Mouse (Mus musculus) embryonic stem cell, embryonic (primary cell): ENCODE results near the gene Cep135.

Source experiments
- CTCF ChIA-PET, 4 experiments: fragments of 300-600 bp in 2 of 4; fragments of 350-600 bp in 2 of 4; sonication (Branson Sonifier 250); formaldehyde crosslinking; loops; one replicate each; lab custom pipeline; 2022; ENCODE audit warnings: inconsistent platforms in 2 of 4; lab: Charles Lee
- POLR2A ChIA-PET, 4 experiments: fragments of 300-600 bp in 2 of 4; fragments of 350-600 bp in 2 of 4; sonication (Branson Sonifier 250); formaldehyde crosslinking; loops; one replicate each; lab custom pipeline; 2022; ENCODE audit warnings: antibody characterized with exemption in 4 of 4, inconsistent platforms in 1 of 4; lab: Charles Lee

Cep135 gene

GRCm38 (mm10) chr5:76668118-76668517 lies 79.6 kb downstream of the Cep135 start:
- CTCF ChIA-PET, result no interaction called here
- POLR2A ChIA-PET, result interaction anchor here in 1 of 4 experiments (1.1 kb wide), 1 partner anchor 10 kb away, joined by 3 read pairs; no protein-coding TSS in a partner anchor

- ChIA-PET POLR2A (no interaction called here), CTCF (no interaction called here)
These were observed 80.0 kb downstream of the Cep135 start for GRCm38 (mm10) chr5:76668547-76668946.

- POLR2A ChIA-PET, result no interaction called here
These were observed 81.7 kb downstream of the Cep135 start for GRCm38 (mm10) chr5:76670183-76670582.

GRCm38 (mm10) chr5:76674022-76674653 lies 85.6 kb downstream of the Cep135 start:
- CTCF ChIA-PET, result interaction anchor here in 1 of 4 experiments (0.5 kb wide), 1 partner anchor 99 kb away, joined by 3 read pairs; no protein-coding TSS in a partner anchor
- POLR2A ChIA-PET, result interaction anchor here in 1 of 4 experiments (0.6 kb wide), 1 partner anchor 24 kb away, joined by 4 read pairs; no protein-coding TSS in a partner anchor

More at GRCm38 (mm10) chr5:76670183-76670582, 81.7 kb downstream of the Cep135 start:
- CTCF ChIA-PET, result no interaction called here

- CTCF ChIA-PET, result no interaction called here
- POLR2A ChIA-PET, result no interaction called here
These were observed 86.9 kb downstream of the Cep135 start for GRCm38 (mm10) chr5:76675369-76675768.

GRCm38 (mm10) chr5:76680959-76681358 lies 92.5 kb downstream of the Cep135 start:
- POLR2A ChIA-PET, result interaction anchor here in 3 of 4 experiments (0.5 to 0.7 kb wide), 3 partner anchors 292 to 526 kb away, joined by 3 to 6 read pairs (median 3); no protein-coding TSS in a partner anchor
- CTCF ChIA-PET, result no interaction called here

GRCm38 (mm10) chr5:76681895-76682656 lies 93.6 kb downstream of the Cep135 start:
- CTCF ChIA-PET, result no interaction called here
- POLR2A ChIA-PET, result interaction anchor here in 1 of 4 experiments (0.7 kb wide), 1 partner anchor 398 kb away, joined by 6 read pairs; no protein-coding TSS in a partner anchor

GRCm38 (mm10) chr5:76683455-76683854 lies 95.0 kb downstream of the Cep135 start:
- CTCF ChIA-PET, result no interaction called here
- POLR2A ChIA-PET, result no interaction called here

GRCm38 (mm10) chr5:76684658-76685605 lies 96.4 kb downstream of the Cep135 start:
- ChIA-PET POLR2A (no interaction called here), CTCF (interaction anchor here in 1 of 4 experiments (0.6 kb wide), 1 partner anchor 521 kb away, joined by 3 read pairs; no protein-coding TSS in a partner anchor)

- ChIA-PET CTCF (no interaction called here), POLR2A (no interaction called here)
These were observed 99.6 kb downstream of the Cep135 start for GRCm38 (mm10) chr5:76687961-76688600.

GRCm38 (mm10) chr5:76688643-76689042 lies 100.1 kb downstream of the Cep135 start:
- POLR2A ChIA-PET, result no interaction called here
- CTCF ChIA-PET, result no interaction called here

GRCm38 (mm10) chr5:76690177-76690593 lies 101.7 kb downstream of the Cep135 start:
- POLR2A ChIA-PET, result interaction anchor here in 1 of 4 experiments (0.5 kb wide), 1 partner anchor 430 kb away, joined by 4 read pairs; no protein-coding TSS in a partner anchor
- CTCF ChIA-PET, result interaction anchor here in 1 of 4 experiments (0.7 kb wide), 1 partner anchor 160 kb away, joined by 3 read pairs; no protein-coding TSS in a partner anchor

GRCm38 (mm10) chr5:76691251-76691650 lies 102.8 kb downstream of the Cep135 start:
- ChIA-PET CTCF (no interaction called here), POLR2A (no interaction called here)

GRCm38 (mm10) chr5:76691706-76692424 lies 103.4 kb downstream of the Cep135 start:
- ChIA-PET POLR2A (no interaction called here), CTCF (no interaction called here)
